Mouse (Mus musculus) heart, postnatal 0 days (tissue): ENCODE results near the gene Stab2.

Source experiments
- CTCF ChIP-seq: IDR thresholded peaks from 2 replicates; pipeline ENCODE4 v1.5.1; 2016; ENCODE audit warnings: antibody characterized with exemption, control low read depth, low read depth
- EP300 ChIP-seq: IDR thresholded peaks from 2 replicates; pipeline ENCODE4 v1.6.1; 2016; ENCODE audit warnings: antibody characterized with exemption, low read depth

DNA sequence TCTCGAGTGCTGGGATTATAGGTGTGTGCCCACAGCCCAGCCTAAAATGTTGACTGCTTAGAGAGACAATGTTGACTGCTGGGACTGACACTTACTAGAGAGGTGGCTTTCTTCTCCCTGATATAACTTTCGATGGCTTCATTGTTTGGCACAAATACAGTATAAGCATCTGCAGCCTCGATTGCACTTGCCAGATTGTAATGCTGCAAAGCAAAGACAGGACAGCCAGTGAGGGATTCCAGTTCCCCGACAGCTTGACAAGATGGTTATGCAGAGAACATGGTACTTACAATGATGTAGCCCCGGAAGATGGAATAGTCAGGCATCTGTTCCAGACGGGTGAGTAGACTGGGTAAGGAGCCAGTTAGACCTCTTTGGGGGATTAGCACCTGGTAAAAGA, 100.8 kb downstream of the Stab2 start:
- no peak for TF ChIP-seq EP300
- TF ChIP-seq CTCF, result no peak
